Mouse (Mus musculus) hindbrain, postnatal 0 days (tissue): ENCODE results near the gene Nrxn1. TPM values are rescaled to one million over a fixed set of nuclear protein-coding genes. Genes with fewer than 3 reads are reported as not detected.

ENCODE experiments used
- ATAC-seq: fragments of 200-750 bp; cut with Nextera tagmentation; 2 replicates; pipeline ENCODE4 v1.8.0; 2017; ENCODE audit warnings: mild to moderate bottlenecking, moderate TSS enrichment, moderate library complexity
- DNase-seq: peaks from one replicate; pipeline ENCODE4 v3.0.0-alpha.2; 2015; ENCODE audit warnings: low spot score
- H3K27ac ChIP-seq: fragments of 300-500 bp; sonication (generic); 2 replicates; pipeline ENCODE4 v1.5.1; 2014; ENCODE audit warnings: mild to moderate bottlenecking
- H3K27me3 ChIP-seq: fragments of 300-500 bp; sonication (generic); 2 replicates; pipeline ENCODE4 v1.6.1; 2014; ENCODE audit warnings: low read length, mixed read lengths; ENCODE audit not compliant: insufficient read depth
- H3K36me3 ChIP-seq: fragments of 300-500 bp; sonication (generic); 2 replicates; pipeline ENCODE4 v1.6.1; 2014; ENCODE audit warnings: low read length, mixed read lengths; ENCODE audit not compliant: insufficient read depth
- H3K4me1 ChIP-seq: fragments of 300-500 bp; sonication (generic); 2 replicates; pipeline ENCODE4 v1.6.1; 2014; ENCODE audit warnings: antibody characterized with exemption, low read length, mixed read lengths; ENCODE audit not compliant: insufficient read depth
- H3K4me2 ChIP-seq: fragments of 300-500 bp; sonication (generic); 2 replicates; pipeline ENCODE4 v1.6.1; 2014; ENCODE audit warnings: low read depth, mild to moderate bottlenecking, low read length, moderate library complexity, mixed read lengths
- H3K4me3 ChIP-seq: fragments of 300-500 bp; sonication (generic); 2 replicates; pipeline ENCODE4 v1.5.1; 2014; ENCODE audit warnings: low read length
- H3K9ac ChIP-seq: fragments of 300-500 bp; sonication (generic); replicated peaks from 2 replicates; pipeline ENCODE4 v1.6.1; 2014; ENCODE audit warnings: mild to moderate bottlenecking, low read length, moderate library complexity, mixed read lengths
- H3K9me3 ChIP-seq: fragments of 300-500 bp; sonication (generic); 2 replicates; pipeline ENCODE4 v1.6.1; 2016; ENCODE audit warnings: low read length, mixed read lengths
- CTCF ChIP-seq: IDR thresholded peaks from 2 replicates; pipeline ENCODE4 v1.5.1; 2016; ENCODE audit warnings: antibody characterized with exemption, control low read depth, low read depth
- WGBS: fragments of 180-500 bp; shearing (Covaris S2); extraction: QIAGEN DNeasy Blood & Tissue Kit; methylation state at CpG from one replicate; pipeline ENCODE4 v1.1.7; 2014; 5-methylcytosine and 5-hydroxymethylcytosine counted together
- polyA plus RNA-seq: library from polyadenylated mRNA; unstranded; fragments of >200 nt; fragmentation: Nextera tagmentation; extraction: Ambion mirVana; gene quantifications from 2 replicates; pipeline ENCODE4 v1.2.1, GENCODE M21; 2015
- total RNA-seq: library from RNA; depleted of rRNA; stranded (reverse); fragments of >200 nt; gene quantifications from 2 replicates; pipeline ENCODE4 v1.2.3, GENCODE M21; 2014

Nrxn1 gene
- total and polyA plus RNA-seq, 2 experiments from 2014 or later = 217 to 487 TPM

DNA sequence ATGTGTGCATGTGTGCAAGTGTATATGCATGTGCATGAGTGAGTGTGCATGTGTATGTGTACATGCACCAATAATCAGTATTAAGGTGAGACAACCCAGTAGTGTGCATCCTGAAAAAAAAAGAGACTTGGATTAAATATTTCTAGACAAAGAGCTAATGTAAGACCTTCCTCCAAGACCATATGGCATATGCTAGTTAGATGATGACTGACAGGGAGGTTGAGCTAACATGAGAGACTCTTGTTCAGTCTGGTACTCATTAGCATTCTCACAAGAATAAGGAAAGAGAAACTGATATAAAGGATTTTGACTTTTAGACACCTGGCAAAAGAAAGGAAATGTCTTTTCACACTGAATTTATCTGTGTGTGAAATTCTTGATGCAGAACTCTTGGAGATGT is 408.7 kb downstream of the Nrxn1 start:
- H3K27ac ChIP-seq = no peak overlapping the region
- no peaks in the 10 kb centered on the region for H3K27me3 ChIP-seq
- DNase-seq = no peak
- no peaks in the 10 kb centered on the region for H3K36me3 ChIP-seq
- H3K4me1 ChIP-seq = no peaks in the 10 kb centered on the region
- no peak overlapping the region for H3K4me2 ChIP-seq
- H3K9me3 ChIP-seq = no peaks in the 10 kb centered on the region
- TF ChIP-seq CTCF = no peak
- no peak overlapping the region for H3K9ac ChIP-seq
- 0 out of 2 replicates have a peak, but pooled peaks have one; percentile 29 for ATAC-seq
- H3K4me3 ChIP-seq = no peak overlapping the region

DNA sequence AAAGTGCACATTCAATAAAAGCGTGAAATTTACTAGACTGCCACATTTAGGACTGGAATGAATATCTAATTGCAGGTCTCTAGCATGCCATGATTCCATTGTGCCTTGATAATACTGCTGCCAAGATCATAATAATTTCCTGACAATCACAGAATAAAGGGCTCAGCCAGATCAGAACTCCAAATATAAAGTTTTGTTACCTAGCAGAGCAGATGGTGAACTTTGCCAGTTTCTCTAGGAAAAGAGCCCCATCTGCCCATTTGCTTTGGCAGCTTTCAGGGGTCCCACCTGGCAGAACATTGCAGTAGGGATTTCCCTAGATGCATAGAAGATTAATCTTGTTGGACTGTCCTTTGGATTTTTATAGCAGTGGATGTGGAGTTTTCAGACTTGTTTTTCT is 411.9 kb downstream of the Nrxn1 start:
- DNase-seq (peak; percentile 11), ATAC-seq (no peak)

GRCm38 (mm10) chr17:90676676-90677075 is 416.2 kb downstream of the Nrxn1 start:
- ATAC-seq (no peak), DNase-seq (no peak)
- Histone ChIP-seq H3K27me3 (no peaks in the 10 kb centered on the region), H3K9me3 (no peaks in the 10 kb centered on the region), H3K4me3 (no peak overlapping the region), H3K27ac (no peak overlapping the region), H3K4me2 (no peak overlapping the region), H3K4me1 (no peaks in the 10 kb centered on the region), H3K36me3 (no peaks in the 10 kb centered on the region), H3K9ac (no peak overlapping the region)
- WGBS = 57% methylated on average over 2 of the region's 2 CpGs
- no peak for TF ChIP-seq CTCF

More for the DNA sequence above, 411.9 kb downstream of the Nrxn1 start:
- no peaks in the 10 kb centered on the region for H3K36me3 ChIP-seq
- H3K9me3 ChIP-seq = no peaks in the 10 kb centered on the region
- H3K4me2 ChIP-seq = no peak overlapping the region
- 57% methylated on average over 1 of the region's 1 CpGs for WGBS
- H3K27me3 ChIP-seq = no peaks in the 10 kb centered on the region
- no peak overlapping the region for H3K4me3 ChIP-seq
- no peaks in the 10 kb centered on the region for H3K4me1 ChIP-seq
- H3K27ac ChIP-seq = no peak overlapping the region
- no peak for TF ChIP-seq CTCF
- H3K9ac ChIP-seq = no peak overlapping the region

DNA sequence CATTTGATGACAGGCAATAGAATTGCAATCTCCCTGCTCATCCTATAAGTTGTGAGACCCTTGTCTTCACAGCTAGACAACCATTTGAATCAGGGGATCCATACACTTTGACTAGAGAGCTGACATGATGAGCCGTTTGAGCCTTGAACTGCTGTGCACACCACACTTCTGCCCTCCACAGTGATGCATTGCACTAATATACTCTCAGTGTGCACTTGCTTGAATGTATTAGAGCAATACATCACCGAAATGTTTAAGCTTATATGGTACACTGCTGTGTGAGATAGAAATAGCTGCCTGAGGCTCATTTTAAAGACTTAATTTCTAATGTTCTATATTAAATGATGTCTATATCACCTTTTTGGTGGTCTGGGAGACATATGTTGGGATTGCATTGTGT is 430.6 kb downstream of the Nrxn1 start:
- no peak for ATAC-seq

DNA sequence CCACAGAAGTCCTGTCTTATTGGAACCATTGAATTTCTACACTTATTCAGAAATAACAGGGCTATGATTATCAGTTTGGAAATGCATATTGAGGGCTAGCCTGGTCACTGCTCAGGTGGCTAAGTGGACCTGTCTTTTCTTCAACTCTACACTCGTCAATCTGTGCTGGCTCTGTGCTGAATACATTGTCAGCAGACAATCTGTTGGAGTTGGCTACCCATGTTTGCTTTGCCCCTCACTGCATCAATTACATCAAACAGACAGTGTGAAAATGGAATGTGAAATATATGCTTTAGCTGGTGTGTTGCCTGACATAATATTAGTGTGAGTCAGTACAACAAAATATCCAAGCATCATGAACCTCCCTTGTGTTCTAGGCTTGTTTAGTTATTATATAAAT is 438.4 kb downstream of the Nrxn1 start:
- Histone ChIP-seq H3K27ac (no peak overlapping the region), H3K9ac (no peak overlapping the region), H3K27me3 (no peaks in the 10 kb centered on the region), H3K4me2 (no peak overlapping the region), H3K4me1 (peaks cover 5% of the 10 kb centered on the region; the same call in 1 of the 2 replicates), H3K9me3 (no peaks in the 10 kb centered on the region), H3K36me3 (no peaks in the 10 kb centered on the region), H3K4me3 (no peak overlapping the region)
- ATAC-seq (no peak), DNase-seq (no peak)
- no peak for TF ChIP-seq CTCF
- WGBS = 50% methylated on average over 1 of the region's 1 CpGs

More for the DNA sequence above, 430.6 kb downstream of the Nrxn1 start:
- Histone ChIP-seq H3K36me3 (no peaks in the 10 kb centered on the region), H3K27me3 (no peaks in the 10 kb centered on the region), H3K4me2 (no peak overlapping the region), H3K4me3 (no peak overlapping the region), H3K4me1 (no peaks in the 10 kb centered on the region), H3K9me3 (no peaks in the 10 kb centered on the region), H3K27ac (no peak overlapping the region), H3K9ac (no peak overlapping the region)
- no peak for TF ChIP-seq CTCF
- DNase-seq = peak; percentile 23
- 78% methylated on average over 2 of the region's 2 CpGs for WGBS

- Histone ChIP-seq H3K4me1 (peaks cover 5% of the 10 kb centered on the region; the same call in 1 of the 2 replicates), H3K27ac (no peak overlapping the region; the same call in 1 of the 2 replicates), H3K27me3 (no peaks in the 10 kb centered on the region), H3K4me2 (no peak overlapping the region), H3K4me3 (no peak overlapping the region), H3K9ac (no peak overlapping the region), H3K36me3 (no peaks in the 10 kb centered on the region), H3K9me3 (no peaks in the 10 kb centered on the region)
- WGBS = 38% methylated on average over 2 of the region's 2 CpGs
- TF ChIP-seq CTCF = no peak
- DNase-seq (peak; percentile 57), ATAC-seq (no peak)
These were observed 439.5 kb downstream of the Nrxn1 start for GRCm38 (mm10) chr17:90653347-90653746.

DNA sequence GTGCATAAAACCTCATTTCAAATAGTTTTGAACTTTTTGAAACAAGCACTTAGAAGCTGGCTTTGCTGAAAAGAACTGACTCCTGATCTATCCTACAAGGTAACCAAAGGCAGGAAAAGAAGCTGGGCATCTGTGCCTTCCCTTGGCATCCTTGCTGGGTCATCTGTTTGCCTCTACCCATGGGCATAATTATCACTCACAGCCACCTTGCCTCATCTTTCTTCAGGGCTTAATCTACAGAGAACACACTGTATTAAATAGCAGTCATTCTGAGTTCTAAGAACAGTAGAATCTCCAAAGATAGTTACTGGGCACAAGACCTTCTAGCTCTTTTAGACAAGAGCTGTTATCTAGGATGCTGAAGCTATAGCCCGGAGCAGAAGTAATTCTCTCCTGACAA is 442.6 kb downstream of the Nrxn1 start:
- Histone ChIP-seq H3K27me3 (no peaks in the 10 kb centered on the region), H3K4me3 (no peak overlapping the region), H3K27ac (no peak overlapping the region), H3K36me3 (no peaks in the 10 kb centered on the region), H3K4me2 (no peak overlapping the region), H3K4me1 (peaks cover 5% of the 10 kb centered on the region; the same call in 1 of the 2 replicates), H3K9me3 (no peaks in the 10 kb centered on the region), H3K9ac (no peak overlapping the region)
- ATAC-seq = no peak
- no peak for TF ChIP-seq CTCF
- WGBS = 82% methylated on average over 1 of the region's 1 CpGs
- no peak for DNase-seq
